Mouse (Mus musculus) pancreas, adult 10 weeks (tissue): Measurements from ENCODE around the gene Scgb2b17. TPM values are rescaled to one million over a fixed set of nuclear protein-coding genes. Genes with fewer than 3 reads are reported as not detected.

Experiments used
- polyA plus RNA-seq: library from polyadenylated mRNA; stranded (reverse); fragments of 350-450 nt; fragmentation: Illumina TruSeq; extraction: RNeasy Lipid Tissue Mini Kit (QIAGEN cat#74804); gene quantifications from one replicate; pipeline ENCODE4 v1.2.3, GENCODE M21; 2015; ENCODE audit warnings: low read depth, low replicate concordance; ENCODE audit not compliant: insufficient read depth

The Scgb2b17 gene
- polyA plus RNA-seq: not detected

DNA sequence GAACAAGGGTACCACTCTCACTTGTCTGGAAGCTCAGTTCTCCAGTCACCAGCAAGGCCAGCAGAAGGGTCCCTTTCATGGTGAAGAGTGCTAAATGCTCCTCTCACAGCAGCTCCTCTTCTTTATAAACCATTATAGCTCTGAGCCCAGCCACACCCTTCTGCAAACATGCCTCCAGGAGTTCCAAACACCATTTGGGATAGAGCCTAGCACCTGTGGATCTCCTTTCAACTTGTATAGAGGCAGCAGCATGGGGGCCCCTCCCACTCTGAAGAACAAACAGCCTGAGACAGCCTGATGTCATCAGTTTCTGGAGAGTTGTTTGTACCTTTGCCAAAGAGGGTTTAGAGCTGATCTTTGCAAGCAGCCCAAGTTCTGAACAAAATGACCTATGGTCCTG is at the start of gene Scgb2b17:
TSS of gene Scgb2b17 (minus strand) at position 101 of the 400 bp plus-strand sequence.

DNA sequence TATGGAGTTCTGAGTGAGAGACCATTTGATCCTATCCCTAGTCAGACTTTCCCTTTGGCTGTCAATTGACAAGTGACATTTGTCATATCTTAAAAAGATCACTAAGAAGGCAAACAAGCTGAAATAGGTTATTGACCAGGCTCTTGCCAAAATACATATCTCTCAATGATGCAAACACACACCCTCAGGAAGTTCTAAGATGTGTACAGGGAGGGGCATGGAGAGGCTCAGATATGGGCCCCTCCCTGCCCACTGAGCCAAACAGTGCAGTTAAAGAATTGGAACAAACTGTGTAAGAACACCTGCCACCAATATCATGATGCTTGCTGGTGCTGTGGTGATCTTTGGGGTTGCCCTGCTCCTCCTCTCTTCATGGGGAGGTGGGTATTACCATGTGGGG is 6.8 kb upstream of the Scgb2b17 start, which contains the start of gene Scgb1b17:
TSS of gene Scgb1b17 (plus strand) at position 301 of the 400 bp plus-strand sequence.

Other genes starting within 250 kb of the Scgb2b17 start
- gene Scgb2b15, start 226.9 kb downstream of the Scgb2b17 start, polyA plus RNA-seq: not detected
- not detected for gene Scgb1b15, start 220.0 kb downstream of the Scgb2b17 start, polyA plus RNA-seq
- not detected for gene Scgb1b17, start 6.9 kb upstream of the Scgb2b17 start, polyA plus RNA-seq
- gene Scgb2b18, start 117.3 kb upstream of the Scgb2b17 start, polyA plus RNA-seq: not detected
- not detected for gene Scgb1b18, start 129.0 kb upstream of the Scgb2b17 start, polyA plus RNA-seq
- gene Scgb2b19, start 223.8 kb upstream of the Scgb2b17 start, polyA plus RNA-seq: not detected
- gene Scgb1b19, start 230.7 kb upstream of the Scgb2b17 start, polyA plus RNA-seq: not detected